Mouse (Mus musculus) midbrain, embryonic 12.5 days (tissue): Measurements from ENCODE around the gene Lama2. TPM values are rescaled to one million over a fixed set of nuclear protein-coding genes. Genes with fewer than 3 reads are reported as not detected.

Experiments used
- ATAC-seq: fragments of 200-750 bp; cut with Nextera tagmentation; 2 replicates; pipeline ENCODE4 v1.8.0; 2017; ENCODE audit warnings: low read depth, moderate TSS enrichment, moderate library complexity; ENCODE audit not compliant: low FRiP score
- H3K27ac ChIP-seq: fragments of 300-500 bp; sonication (generic); replicated peaks from 2 replicates; pipeline ENCODE4 v1.5.1; 2016; ENCODE audit warnings: mild to moderate bottlenecking
- H3K27me3 ChIP-seq: fragments of 300-500 bp; sonication (generic); 2 replicates; pipeline ENCODE4 v1.6.1; 2016; ENCODE audit warnings: mild to moderate bottlenecking
- H3K36me3 ChIP-seq: fragments of 300-500 bp; sonication (generic); 2 replicates; pipeline ENCODE4 v1.6.1; 2016
- H3K4me1 ChIP-seq: fragments of 300-500 bp; sonication (generic); 2 replicates; pipeline ENCODE4 v1.6.1; 2016
- H3K4me2 ChIP-seq: fragments of 300-500 bp; sonication (generic); replicated peaks from 2 replicates; pipeline ENCODE4 v1.6.1; 2016; ENCODE audit warnings: mild to moderate bottlenecking, moderate library complexity
- H3K4me3 ChIP-seq: fragments of 300-500 bp; sonication (generic); 2 replicates; pipeline ENCODE4 v1.5.1; 2016; ENCODE audit warnings: mild to moderate bottlenecking
- H3K9ac ChIP-seq: fragments of 300-500 bp; sonication (generic); replicated peaks from 2 replicates; pipeline ENCODE4 v1.6.1; 2016; ENCODE audit warnings: mild to moderate bottlenecking, moderate library complexity
- H3K9me3 ChIP-seq: fragments of 300-500 bp; sonication (generic); 2 replicates; pipeline ENCODE4 v1.6.1; 2016; ENCODE audit warnings: mild to moderate bottlenecking
- WGBS: fragments of 180-500 bp; shearing (Covaris S2); methylation state at CpG from one replicate; pipeline ENCODE4 v1.1.7; 2016; 5-methylcytosine and 5-hydroxymethylcytosine counted together
- polyA plus RNA-seq: library from polyadenylated mRNA; unstranded; fragments of >200 nt; fragmentation: Nextera tagmentation; extraction: Ambion mirVana; gene quantifications from 2 replicates; pipeline ENCODE4 v1.2.1, GENCODE M21; 2016

Lama2 gene
- polyA plus RNA-seq, 1 experiment from 2014 or later, result 11.4 TPM

DNA sequence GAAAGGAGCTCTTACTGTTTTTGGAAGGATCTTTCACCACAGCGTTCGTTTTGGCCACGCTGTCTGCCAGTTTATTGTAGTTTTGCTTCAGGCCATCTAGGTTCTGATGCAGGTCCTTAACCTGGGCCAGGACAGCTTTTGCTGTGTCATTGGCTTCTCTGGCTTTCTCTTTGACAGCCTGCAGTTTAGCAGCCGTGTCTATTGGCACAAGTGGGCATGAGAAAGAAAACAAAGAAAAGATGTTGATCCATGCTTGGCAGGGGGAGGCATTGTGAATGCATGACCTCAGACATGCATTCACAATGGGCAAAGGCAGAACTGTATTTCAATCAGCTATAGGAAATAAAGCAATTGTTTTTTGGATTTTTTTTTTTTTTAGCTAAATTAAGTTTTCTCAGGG, 565.1 kb downstream of the Lama2 start:
- ATAC-seq, result no peak
- 60% methylated on average over 4 of the region's 4 CpGs for WGBS
- H3K9ac ChIP-seq, result no peak overlapping the region

DNA sequence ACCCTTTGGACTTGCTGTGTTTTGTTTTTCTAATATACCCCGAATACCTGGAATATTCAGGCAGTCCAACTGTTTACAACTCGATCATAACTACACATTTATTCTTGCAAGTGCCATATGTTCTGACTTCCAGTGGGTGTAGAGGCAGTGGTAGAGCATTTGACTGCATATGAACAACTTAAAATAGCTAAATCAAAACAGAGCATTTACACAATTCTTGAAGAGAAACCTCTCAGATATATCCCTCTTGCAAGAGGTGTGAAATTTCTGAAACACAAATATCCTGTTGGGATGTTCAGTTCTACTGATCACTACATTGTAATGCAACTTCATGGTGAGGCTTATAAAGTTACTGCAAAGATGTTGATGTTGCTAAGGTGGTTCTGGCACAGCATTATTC, 572.4 kb downstream of the Lama2 start:
- Histone ChIP-seq H3K27me3 (no peaks in the 10 kb centered on the region), H3K9me3 (no peaks in the 10 kb centered on the region), H3K9ac (no peak overlapping the region), H3K4me2 (no peak overlapping the region), H3K36me3 (no peaks in the 10 kb centered on the region), H3K27ac (no peak overlapping the region), H3K4me1 (no peaks in the 10 kb centered on the region), H3K4me3 (no peak overlapping the region)
- ATAC-seq, result no peak
- 83% methylated on average over 2 of the region's 2 CpGs for WGBS

More for the DNA sequence above, 565.1 kb downstream of the Lama2 start:
- Histone ChIP-seq H3K4me3 (no peak overlapping the region), H3K9me3 (no peaks in the 10 kb centered on the region), H3K27ac (no peak overlapping the region), H3K4me2 (no peak overlapping the region), H3K27me3 (no peaks in the 10 kb centered on the region), H3K36me3 (no peaks in the 10 kb centered on the region), H3K4me1 (peaks cover 4% of the 10 kb centered on the region)

DNA sequence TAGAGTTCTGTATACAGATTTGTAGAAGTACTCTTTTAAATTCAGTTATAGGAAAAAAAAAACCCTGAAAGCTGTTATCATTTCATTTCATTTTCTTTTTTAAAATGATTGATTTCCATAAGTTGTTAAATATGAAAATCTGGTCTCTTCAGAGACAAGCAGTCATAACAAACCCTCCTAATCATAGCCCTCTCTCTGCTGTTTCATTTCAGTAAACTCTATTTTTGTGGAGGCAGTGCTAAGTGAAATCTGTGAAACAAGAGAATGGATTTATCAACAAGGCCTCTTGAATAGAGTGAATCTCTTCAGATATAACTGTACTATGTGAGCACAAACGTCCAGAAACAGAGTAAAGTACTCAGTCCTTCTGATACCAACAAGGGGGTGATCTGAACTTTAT, 577.7 kb downstream of the Lama2 start:
- Histone ChIP-seq H3K9ac (no peak overlapping the region), H3K27me3 (no peaks in the 10 kb centered on the region), H3K4me3 (no peak overlapping the region), H3K4me1 (no peaks in the 10 kb centered on the region), H3K9me3 (no peaks in the 10 kb centered on the region), H3K27ac (no peak overlapping the region), H3K36me3 (no peaks in the 10 kb centered on the region), H3K4me2 (no peak overlapping the region)
- no peak for ATAC-seq
- WGBS, result 88% methylated on average over 1 of the region's 1 CpGs

DNA sequence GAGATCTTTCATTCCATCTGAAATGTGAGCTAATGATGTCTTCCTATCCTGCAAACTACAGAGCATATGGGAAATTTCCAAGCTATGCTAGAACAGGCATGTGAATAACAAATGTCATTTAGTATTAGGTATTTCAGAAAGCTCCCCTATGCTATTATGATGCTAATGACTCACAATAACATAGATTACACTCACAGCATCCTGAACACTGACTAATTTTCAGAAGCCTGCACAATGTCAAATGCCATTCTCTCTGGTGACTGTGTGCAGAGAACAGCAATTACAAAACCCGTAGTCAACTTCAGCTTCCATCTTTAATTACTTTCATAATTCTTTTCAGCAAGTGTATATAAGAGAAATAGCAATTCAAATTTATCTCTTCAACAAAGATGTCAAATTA, 596.9 kb downstream of the Lama2 start:
- 66% methylated on average over 1 of the region's 1 CpGs for WGBS
- no peak for ATAC-seq

DNA sequence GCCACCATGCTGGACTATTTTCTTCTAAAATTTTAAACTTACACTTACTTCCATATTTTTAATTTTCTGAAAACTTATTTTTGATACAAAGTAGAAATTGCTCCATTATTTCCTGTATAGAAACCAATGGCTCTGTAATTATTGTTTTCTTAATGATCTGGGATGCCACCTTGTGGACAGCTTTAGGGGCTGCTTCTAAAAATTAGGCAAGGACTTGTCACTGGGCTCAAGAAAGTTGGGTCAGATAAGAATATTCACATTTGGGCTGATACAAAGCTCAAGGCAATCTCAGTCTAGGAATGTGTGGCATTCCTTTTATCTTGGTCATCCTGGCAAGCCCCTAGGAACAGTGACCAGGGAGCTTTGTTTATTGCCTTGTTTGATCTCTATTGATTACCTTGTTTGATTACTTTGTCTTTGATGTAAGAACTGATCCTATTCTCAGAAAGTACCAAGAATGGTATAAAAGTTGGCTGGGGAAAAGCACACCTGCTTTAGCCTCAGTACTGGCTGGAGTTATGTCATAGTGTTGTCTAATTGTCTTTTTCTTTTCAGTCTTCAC, 606.7 kb downstream of the Lama2 start:
- Histone ChIP-seq H3K4me1 (no peaks in the 10 kb centered on the region), H3K4me2 (no peak overlapping the region), H3K36me3 (no peaks in the 10 kb centered on the region), H3K4me3 (no peak overlapping the region), H3K9ac (no peak overlapping the region), H3K27ac (no peak overlapping the region), H3K27me3 (no peaks in the 10 kb centered on the region), H3K9me3 (no peaks in the 10 kb centered on the region)
- ATAC-seq, result no peak

More for the DNA sequence above, 596.9 kb downstream of the Lama2 start:
- Histone ChIP-seq H3K4me1 (no peaks in the 10 kb centered on the region), H3K9ac (no peak overlapping the region), H3K36me3 (no peaks in the 10 kb centered on the region), H3K27ac (no peak overlapping the region), H3K27me3 (no peaks in the 10 kb centered on the region), H3K9me3 (no peaks in the 10 kb centered on the region), H3K4me3 (no peak overlapping the region), H3K4me2 (no peak overlapping the region)

DNA sequence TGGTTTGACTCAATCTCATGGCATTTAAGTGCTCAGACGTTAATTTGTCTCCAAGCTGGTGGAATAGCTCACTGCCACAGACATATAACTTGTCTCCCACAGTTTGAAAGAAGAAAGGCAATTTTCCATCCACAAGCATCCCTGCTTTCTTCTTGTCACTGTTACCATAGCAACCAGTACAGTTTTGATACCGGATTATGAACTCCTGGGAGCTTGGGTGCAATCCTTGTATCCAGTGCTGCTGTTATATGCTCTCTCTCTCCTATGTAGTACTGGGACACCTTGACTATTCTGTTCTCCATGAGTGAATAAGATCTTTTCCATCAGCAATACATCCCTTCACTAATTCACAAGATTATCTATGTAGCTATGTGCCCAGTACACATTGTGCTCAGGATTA, 612.2 kb downstream of the Lama2 start:
- WGBS, result 75% methylated on average over 2 of the region's 2 CpGs
- H3K27ac ChIP-seq, result no peak overlapping the region
- ATAC-seq, result no peak

DNA sequence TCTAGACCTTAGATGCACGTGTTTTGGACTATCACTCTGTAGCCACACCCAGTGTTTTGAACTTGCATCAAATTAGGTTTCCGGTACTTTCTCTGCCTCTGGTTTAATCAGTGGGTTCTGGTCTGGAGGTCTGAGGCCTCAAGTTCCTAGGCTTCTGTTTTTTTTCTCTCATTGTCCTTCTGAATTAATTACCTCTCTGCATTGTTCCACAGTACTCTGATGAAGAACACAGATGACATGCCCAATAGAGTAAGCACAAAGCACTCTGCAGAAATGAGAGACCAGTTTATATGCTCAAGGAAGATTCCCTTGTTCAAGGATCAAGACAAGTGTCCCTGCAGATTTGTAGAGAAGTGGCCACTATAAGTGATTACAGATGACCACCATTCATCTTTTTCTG, 613.8 kb downstream of the Lama2 start:
- Histone ChIP-seq H3K36me3 (no peaks in the 10 kb centered on the region), H3K9me3 (no peaks in the 10 kb centered on the region), H3K27me3 (no peaks in the 10 kb centered on the region), H3K4me2 (no peak overlapping the region), H3K4me3 (no peak overlapping the region), H3K4me1 (no peaks in the 10 kb centered on the region), H3K27ac (no peak overlapping the region), H3K9ac (no peak overlapping the region)
- WGBS, result 58% methylated on average over 2 of the region's 2 CpGs
- ATAC-seq, result no peak

More for the DNA sequence above, 612.2 kb downstream of the Lama2 start:
- H3K9me3 ChIP-seq, result no peaks in the 10 kb centered on the region
- H3K4me1 ChIP-seq, result no peaks in the 10 kb centered on the region
- no peak overlapping the region for H3K9ac ChIP-seq
- no peak overlapping the region for H3K4me2 ChIP-seq
- H3K36me3 ChIP-seq, result no peaks in the 10 kb centered on the region
- H3K27me3 ChIP-seq, result no peaks in the 10 kb centered on the region
- H3K4me3 ChIP-seq, result no peak overlapping the region

DNA sequence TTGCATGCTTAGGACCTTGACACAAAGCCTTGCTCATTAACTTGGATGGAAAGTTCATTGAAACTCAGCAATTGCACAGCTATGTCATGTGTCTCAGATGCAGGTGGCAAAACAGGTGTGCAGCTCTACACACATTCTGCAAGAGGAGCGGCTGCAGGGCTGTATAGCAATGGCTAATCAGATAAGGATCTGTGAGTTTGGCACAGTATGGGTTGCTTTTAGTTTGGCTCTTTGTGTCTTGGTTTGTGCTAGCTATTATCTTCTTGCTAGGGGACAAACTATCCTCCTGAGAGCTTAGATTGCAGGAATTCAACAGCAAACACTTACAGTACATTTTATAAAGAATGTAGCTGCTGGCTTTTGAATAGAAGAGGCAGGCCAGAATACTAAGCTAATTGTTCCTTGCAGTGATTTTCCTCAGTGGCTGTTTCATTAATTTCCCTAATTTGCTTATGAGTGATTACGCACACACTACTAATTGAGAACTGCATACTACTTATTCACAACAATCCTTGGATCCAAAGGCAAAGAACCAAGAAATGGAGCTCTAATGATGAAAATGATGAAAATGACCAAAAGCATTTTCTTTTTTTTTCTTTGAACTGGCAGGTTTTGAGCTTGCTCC, 617.9 kb downstream of the Lama2 start:
- Histone ChIP-seq H3K4me3 (no peak overlapping the region), H3K9me3 (no peaks in the 10 kb centered on the region), H3K27me3 (no peaks in the 10 kb centered on the region), H3K4me1 (no peaks in the 10 kb centered on the region), H3K27ac (no peak overlapping the region), H3K36me3 (no peaks in the 10 kb centered on the region), H3K9ac (no peak overlapping the region), H3K4me2 (no peak overlapping the region)
- WGBS, result 86% methylated on average over 2 of the region's 2 CpGs
- peak; percentile 30; the same call in 1 of the 2 replicates for ATAC-seq

DNA sequence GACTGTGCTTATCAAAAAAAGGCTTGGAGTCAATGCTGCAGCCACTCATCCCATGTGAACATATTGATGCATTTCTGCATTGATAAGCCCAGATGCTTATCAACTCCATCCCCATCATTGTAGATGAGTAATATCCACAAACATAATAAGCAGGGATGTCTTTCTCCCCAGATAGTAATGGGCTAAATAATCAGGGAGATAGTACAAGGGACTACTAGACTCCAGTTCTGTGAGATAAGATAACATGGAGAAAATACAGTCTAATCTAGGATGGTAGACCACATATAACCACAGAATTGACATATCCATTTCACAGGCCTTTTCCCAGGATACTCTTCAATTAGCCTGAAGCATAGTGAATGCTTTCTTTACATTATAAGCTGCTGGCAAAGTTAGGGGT, 622.9 kb downstream of the Lama2 start:
- Histone ChIP-seq H3K4me3 (no peak overlapping the region), H3K27me3 (no peaks in the 10 kb centered on the region), H3K9ac (no peak overlapping the region), H3K4me2 (no peak overlapping the region), H3K4me1 (no peaks in the 10 kb centered on the region), H3K36me3 (no peaks in the 10 kb centered on the region), H3K27ac (no peak overlapping the region), H3K9me3 (no peaks in the 10 kb centered on the region)
- ATAC-seq, result no peak

DNA sequence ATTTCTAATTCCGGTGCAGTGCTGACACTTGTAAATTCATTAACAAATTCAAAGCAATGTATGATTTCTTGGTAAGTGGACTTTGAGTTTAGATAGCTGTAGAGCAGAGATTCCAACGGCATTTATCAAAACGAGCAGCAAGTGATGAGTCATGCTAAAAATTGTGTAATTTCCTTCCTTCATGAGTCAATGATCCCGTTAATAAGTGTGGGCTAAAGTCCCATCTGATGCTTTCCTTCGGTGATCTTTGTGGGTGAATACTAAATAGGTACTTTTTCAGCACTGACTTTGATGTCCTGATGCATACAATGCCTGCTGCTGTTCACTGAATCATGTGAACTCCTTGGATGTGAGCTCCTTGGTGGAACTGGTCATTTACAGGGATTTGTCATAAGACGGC, 623.6 kb downstream of the Lama2 start:
- no peak overlapping the region for H3K27ac ChIP-seq
- H3K4me3 ChIP-seq, result no peak overlapping the region
- no peak overlapping the region for H3K4me2 ChIP-seq
- H3K9ac ChIP-seq, result no peak overlapping the region
- no peaks in the 10 kb centered on the region for H3K36me3 ChIP-seq
- H3K27me3 ChIP-seq, result no peaks in the 10 kb centered on the region
- no peaks in the 10 kb centered on the region for H3K4me1 ChIP-seq
- 80% methylated on average over 6 of the region's 6 CpGs for WGBS
- no peak for ATAC-seq
- H3K9me3 ChIP-seq, result no peaks in the 10 kb centered on the region

DNA sequence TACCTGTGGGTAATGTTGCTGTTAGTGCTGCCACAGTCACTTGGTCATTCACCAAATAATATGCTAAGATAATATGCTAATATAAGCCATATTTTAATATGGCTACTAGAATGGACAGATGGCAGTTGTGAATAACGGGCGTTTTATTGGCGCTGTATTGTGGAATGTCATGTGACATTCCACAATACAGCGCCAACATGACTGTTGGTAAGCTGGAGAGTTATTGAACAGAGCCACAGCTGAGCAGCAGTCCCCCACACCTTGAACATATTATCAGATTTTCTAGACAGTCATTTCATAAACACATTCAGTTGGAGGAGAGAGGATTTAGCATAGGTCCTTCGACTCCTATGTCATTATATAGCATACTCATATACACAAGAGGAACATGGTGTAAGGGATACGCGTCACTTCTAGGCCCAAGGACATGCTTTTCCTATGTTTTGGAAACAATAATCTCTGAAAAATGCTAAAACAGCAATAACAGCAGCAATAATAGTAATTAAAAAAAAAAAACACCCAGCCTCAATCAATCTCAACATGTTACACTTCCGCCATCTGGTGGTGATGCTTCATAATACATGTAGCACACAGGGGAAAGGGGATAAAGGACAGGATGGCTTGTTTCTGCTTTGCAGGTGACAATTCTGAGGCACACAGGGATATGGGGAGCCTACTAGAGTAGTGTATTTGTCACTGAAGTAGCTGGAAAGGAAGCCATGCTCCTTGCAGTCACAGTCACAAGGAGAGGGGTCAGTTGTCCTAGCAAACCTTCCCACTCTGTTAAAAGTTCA, 624.2 kb downstream of the Lama2 start:
- WGBS, result 75% methylated on average over 8 of the region's 8 CpGs
- Histone ChIP-seq H3K9me3 (no peaks in the 10 kb centered on the region), H3K27ac (no peak overlapping the region), H3K9ac (no peak overlapping the region), H3K4me3 (no peak overlapping the region), H3K4me1 (no peaks in the 10 kb centered on the region), H3K4me2 (no peak overlapping the region), H3K27me3 (no peaks in the 10 kb centered on the region), H3K36me3 (no peaks in the 10 kb centered on the region)
- ATAC-seq, result peak; percentile 64

DNA sequence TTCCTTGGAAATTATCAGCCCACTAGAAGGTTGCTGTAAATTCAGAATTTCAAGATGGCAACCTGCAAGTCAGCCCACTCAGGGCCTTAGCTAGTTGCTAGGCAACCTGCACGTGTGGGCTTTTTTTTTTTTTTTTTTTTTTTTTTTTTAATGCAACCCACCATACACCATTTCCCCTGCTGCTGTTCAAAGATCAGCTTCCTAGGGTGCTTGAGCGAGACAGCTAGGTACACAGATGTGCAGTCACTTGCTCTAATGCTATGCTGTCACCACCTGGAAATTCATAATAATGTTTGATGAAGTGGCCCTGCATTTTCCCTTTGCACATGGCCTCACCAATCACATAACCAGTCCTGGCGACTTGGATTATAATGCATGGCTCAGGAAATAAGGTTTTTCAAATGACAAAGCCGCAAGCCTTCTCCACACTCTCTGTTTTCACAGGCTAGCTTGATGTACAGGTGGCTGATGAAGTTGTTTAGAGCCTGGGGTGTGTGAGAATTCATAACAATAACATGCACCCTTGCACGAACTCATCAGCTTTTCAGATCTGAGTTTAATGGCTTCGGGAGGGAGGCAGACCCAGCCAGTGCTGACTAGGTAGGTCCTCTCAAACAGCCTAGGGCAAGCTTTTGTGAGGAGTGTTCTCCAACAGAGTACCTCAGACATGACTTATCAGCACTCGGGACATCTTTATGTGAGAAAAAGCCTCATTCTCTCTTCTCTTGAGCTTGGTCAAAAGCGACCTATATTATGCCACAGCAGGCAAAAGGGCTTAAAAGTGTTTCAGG, 625.4 kb downstream of the Lama2 start:
- 74% methylated on average over 8 of the region's 8 CpGs for WGBS
- Histone ChIP-seq H3K27ac (no peak overlapping the region), H3K9me3 (no peaks in the 10 kb centered on the region), H3K4me1 (no peaks in the 10 kb centered on the region), H3K36me3 (no peaks in the 10 kb centered on the region), H3K27me3 (no peaks in the 10 kb centered on the region), H3K9ac (no peak overlapping the region), H3K4me2 (no peak overlapping the region), H3K4me3 (no peak overlapping the region)
- ATAC-seq, result no peak
